Mouse (Mus musculus) splenic B cell, adult 2 months (primary cell): ENCODE results near the gene Gabarapl2.
"Not testable (repeated sequence)": the region's sequence is repeated elsewhere in the genome, so short reads cannot be mapped to it uniquely, and the experiment has no call there.

ENCODE experiments used
- DNase-seq: peaks from one replicate; pipeline ENCODE4 v3.0.0-alpha.2; 2011; ENCODE audit warnings: low read depth, low spot score
- H3K27me3 ChIP-seq: 2 replicates; pipeline ENCODE4 v1.6.1; 2012; ENCODE audit warnings: mild to moderate bottlenecking, low read length, moderate library complexity, mixed read lengths; ENCODE audit not compliant: control insufficient read depth, poor library complexity, insufficient read depth, severe bottlenecking
- H3K36me3 ChIP-seq: 2 replicates; pipeline ENCODE4 v1.6.1; 2012; ENCODE audit warnings: mild to moderate bottlenecking, low read length, moderate library complexity, mixed read lengths; ENCODE audit not compliant: control insufficient read depth, poor library complexity, insufficient read depth, severe bottlenecking

The Gabarapl2 gene

DNA sequence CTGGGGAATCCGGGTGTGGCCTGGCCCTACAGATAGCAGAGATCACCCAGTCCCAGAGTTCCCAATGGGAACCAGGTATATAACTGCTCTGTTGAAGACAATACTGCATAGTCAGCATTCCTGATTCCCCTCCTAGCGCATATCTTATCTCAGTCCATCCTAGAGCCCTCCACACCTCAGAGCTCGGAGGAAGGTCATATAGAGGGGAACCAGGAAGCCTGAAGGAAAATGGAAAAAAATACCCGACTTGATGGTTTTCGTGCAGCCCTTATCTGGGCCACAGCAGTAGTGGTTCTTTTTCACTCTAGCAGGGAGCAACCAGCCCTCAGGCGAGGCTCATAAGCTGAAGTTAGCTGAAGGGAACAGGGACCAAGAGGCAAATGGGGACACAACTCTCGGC lies 15.5 kb upstream of the Gabarapl2 start:
- Histone ChIP-seq H3K27me3 (no peaks in the 10 kb centered on the region), H3K36me3 (no peaks in the 10 kb centered on the region)
- no peak for DNase-seq

DNA sequence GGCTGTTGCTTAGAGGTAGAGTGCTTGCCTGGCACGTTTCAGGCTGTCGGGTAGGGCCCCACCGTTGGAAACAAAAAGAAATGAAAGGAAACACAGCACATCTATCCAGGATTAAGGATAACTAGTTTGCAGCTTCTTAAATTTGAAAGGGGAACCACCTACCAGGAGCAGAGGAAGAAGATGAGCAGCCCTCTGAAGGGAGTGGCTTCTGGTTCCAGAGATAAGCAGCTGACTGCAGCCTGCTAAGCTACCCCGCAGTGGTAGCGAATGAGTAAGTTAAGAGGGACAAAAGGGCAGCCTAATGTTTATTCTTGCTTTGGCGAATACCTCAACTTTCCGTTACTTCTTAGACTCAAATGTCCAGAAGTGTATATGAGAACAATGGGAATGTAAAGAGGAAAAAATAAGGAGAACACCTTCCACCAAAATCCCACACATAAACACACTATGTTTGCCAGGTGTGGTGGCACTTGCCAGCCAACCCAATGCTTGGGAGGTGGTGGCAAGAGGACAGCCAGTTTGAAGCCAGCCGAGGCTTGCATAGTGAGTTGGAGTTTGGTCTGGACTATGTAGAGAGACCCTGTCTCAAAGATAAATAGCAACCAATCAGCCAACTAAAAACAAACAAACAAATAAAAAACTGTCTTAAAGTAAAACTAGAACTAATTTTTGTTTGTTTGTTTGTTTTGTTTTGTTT lies 10.7 kb upstream of the Gabarapl2 start:
- DNase-seq = no peak
- no peaks in the 10 kb centered on the region for H3K27me3 ChIP-seq
- no peaks in the 10 kb centered on the region for H3K36me3 ChIP-seq

DNA sequence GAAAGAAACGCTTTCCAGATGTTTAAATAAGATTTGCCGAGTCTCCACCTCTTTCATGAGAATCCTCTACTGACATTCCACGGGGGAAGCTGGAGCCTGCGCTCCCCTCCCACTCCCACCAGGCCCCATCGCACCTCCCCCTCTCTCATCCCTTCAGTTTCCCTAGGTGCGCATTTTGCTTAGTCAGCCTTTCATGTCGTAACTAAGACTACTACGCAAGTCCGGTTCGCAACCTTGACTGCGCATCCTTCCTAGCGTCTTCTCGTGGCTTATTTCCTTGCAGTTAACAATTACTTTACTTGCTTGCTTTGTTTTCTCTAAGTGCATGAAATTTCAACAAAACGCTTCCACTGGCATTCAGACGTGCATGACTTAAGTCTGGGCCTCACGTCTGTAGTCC lies 8.8 kb upstream of the Gabarapl2 start:
- Histone ChIP-seq H3K27me3 (no peaks in the 10 kb centered on the region), H3K36me3 (no peaks in the 10 kb centered on the region)
- DNase-seq = no peak

DNA sequence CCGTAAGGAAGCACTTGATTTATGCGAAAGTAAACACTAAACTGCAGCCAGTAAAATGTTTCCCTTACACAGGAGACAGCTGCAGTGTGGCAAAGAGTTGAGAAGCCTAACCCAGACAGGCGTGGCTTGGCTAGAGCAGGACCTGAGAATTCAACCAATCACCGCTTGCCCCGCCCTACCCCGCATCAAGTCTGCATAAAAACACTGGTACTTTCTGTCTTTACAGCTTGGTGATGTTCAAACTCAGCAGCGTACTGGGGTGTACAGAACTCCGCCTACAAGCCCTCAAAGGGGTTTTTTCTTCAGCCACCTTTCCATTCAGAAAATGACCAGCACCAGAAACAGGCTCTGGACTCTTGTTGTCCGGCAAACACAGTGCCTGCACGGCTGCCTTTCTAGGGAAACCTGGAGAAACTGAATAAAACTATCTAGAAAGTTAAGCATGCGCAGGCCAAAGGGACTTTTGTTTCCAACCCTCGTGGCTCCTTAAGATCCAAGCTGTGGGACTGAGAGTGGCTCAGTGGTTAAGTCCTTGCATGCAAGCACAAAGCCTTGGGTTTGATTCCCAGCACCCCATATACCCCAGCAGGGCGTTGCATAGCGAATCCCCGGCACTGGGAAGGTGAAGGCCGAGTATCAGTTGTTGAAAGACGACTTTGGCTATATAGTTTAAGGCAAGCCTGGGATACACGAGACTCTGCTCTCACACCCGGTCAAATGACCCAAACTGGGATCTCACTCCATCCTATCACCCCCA lies 7.7 kb upstream of the Gabarapl2 start:
- peak; percentile 61 for DNase-seq
- Histone ChIP-seq H3K27me3 (no peaks in the 10 kb centered on the region), H3K36me3 (no peaks in the 10 kb centered on the region)

DNA sequence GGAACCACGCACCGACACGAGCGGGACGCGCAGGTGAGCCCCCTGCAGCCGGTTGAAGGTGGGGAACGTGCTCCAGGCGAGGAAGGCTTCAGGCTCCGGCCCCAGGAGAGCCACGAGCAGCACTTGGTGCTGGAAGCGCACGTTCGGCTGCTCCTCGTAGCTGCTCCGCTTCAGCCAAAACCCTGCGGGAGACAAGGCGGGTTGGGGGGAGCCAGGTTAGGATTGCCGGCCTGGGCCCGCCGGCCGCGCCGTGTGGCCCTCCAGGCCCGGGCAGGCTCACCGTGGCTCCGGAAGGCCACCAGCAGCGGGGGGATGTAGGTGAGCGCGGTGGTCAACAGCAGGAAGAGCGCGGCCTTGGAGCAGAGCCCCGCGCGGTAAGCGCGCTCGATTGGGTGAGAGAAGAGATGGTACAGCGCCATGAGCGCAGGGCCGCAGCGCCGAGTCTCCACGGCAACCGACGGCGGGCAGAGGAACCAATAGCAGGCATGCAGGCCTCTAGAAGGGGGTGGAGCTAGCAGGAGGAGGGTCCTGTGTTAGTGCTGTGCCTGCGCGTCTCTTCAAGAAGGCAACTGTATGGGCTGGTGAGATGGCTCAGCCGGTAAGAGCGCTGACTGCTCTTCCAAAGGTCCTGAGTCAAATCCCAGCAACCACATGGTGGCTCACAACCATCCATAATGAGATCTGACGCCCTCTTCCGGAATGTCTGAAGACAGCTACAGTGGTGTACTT lies 7.0 kb upstream of the Gabarapl2 start, which contains the start of gene Tmem231:
Gene Tmem231 (minus strand): TSS at position 534 of the 729 bp plus-strand sequence.
- Histone ChIP-seq H3K27me3 (no peaks in the 10 kb centered on the region), H3K36me3 (no peaks in the 10 kb centered on the region)
- peak; percentile 93 for DNase-seq

DNA sequence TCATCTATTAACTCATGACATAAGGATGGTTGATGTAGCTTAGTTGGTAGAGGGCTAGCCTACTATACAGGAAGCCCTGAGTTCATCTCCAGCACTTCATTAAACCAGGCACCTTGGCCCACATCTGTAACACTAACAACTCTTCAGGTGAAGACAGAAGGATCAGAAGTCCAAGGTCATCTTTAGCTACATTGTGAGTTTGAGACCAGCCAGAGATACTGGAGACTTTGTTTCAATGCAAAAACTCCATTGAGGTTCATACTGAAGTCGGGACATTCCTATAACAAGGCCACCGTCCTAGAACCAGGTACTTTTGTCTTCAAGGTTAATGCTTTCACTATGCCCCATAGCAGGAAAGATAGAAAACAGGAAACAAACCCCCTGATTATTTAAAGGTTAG lies 6.3 kb upstream of the Gabarapl2 start:
- H3K36me3 ChIP-seq = no peaks in the 10 kb centered on the region
- DNase-seq = no peak
- no peaks in the 10 kb centered on the region for H3K27me3 ChIP-seq

DNA sequence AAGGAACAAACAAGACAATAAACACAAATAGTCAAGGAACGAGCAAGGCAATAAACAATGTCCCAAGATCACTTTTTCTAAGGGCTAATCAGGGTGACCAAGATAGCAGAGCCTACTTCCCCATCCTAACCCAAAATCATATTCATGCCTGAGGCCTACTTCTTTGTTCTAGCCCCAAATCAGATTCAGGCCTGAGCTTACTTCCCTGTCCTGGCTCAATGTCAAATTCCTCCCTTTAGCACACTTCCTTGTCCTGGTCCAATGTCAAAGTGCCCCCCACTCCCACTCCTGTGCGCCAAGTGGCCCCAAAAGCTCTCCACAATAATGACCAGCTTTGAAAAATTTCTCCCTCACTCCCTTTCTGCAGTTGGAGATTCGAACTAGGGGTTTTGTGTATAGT lies 3.3 kb upstream of the Gabarapl2 start:
- Histone ChIP-seq H3K36me3 (no peaks in the 10 kb centered on the region), H3K27me3 (no peaks in the 10 kb centered on the region)
- no peak for DNase-seq

DNA sequence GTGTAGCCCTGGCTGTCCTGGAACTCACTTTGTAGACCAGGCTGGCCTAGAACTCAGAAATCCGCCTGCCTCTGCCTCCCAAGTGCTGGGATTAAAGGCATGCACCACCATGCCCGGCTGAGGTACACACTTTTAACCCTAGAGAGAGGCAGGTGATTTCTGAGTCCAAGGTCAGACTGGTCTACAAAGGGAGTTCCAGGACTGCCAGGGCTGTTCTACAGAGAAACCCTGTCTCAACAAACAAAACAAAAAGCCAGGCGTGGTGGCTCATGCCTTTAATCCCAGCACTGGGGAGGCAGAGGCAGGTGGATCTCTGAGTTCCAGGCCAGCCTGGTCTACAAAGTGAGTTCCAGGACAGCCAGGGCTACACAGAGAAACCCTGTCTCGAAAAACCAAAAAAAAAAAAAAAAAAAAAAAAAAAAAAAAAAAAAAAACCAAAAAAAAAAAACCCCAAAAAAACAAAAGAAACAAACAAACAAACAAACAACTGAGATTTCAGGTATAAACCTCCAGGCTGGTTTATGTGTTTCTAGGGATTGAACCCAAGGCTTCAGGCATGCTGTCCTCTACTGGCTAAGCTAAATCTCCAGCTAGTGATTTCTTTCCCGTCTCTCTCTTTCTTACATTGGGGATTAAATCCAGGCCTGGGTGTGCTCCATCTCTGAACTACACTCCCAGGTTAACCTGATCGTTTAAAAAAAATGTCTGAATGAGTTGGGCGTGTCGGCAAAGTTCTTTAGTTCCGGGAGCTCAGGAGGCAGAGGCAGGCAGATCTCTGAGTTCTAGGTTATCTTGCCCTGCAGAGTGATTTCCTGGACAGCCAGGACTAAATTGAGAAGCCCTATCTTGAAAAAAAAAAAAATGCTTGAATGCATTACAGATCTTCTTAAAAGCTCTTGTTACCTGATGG lies 2.2 kb upstream of the Gabarapl2 start:
- not testable (repeated sequence) for DNase-seq, H3K36me3 ChIP-seq, H3K27me3 ChIP-seq

DNA sequence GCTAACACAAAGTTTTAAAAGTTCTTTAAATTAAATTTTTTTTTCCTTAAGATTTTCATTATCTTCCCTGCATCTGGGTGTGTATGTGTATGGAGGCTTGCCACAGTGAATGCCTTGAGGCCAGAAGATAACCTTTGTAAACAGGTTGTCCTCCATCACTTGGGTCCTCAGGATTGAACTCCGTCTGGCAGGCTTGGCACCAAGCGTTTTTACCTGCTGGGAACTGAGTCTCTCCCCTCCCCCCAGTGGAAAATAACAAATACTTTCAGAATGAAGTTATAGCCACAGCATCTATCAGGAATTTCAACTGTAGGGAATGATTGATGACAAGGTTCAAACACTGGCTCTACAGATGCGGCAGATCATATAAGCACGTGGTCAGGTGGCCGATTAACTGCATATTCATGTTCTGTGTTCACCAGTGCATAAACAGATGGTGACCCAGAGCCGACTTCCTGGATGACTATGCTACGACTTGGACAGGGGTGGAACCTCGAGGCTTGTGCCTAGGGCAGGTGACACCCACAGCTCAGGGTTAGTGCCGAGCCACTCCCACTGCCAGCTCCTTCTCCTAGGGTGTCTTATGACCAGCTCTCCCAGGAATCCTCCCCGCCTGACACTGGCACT lies 874 bp upstream of the Gabarapl2 start:
- no peaks in the 10 kb centered on the region for H3K27me3 ChIP-seq
- peak; percentile 67 for DNase-seq
- H3K36me3 ChIP-seq = no peaks in the 10 kb centered on the region; the same call in 1 of the 2 replicates

DNA sequence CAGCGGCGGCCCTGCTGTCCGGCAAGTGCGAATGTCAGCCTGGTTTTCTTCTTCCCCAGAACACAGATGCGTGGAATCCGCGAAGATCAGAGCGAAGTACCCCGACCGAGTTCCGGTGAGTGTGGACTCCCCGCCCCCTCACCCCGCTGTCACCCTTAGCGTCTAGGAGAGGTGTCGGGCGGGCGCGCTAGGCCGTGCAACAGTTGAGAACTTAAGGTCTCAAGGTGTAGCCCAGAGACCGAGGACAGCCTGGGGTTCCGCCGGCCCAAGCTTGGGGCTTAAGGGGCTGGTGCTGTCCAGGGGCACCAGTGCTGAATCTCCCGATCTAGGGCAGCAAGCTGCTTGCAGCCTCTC lies 575 bp downstream of the Gabarapl2 start:
- H3K27me3 ChIP-seq = no peaks in the 10 kb centered on the region
- peak; percentile 58 for DNase-seq
- no peaks in the 10 kb centered on the region; the same call in none of the 2 replicates for H3K36me3 ChIP-seq

DNA sequence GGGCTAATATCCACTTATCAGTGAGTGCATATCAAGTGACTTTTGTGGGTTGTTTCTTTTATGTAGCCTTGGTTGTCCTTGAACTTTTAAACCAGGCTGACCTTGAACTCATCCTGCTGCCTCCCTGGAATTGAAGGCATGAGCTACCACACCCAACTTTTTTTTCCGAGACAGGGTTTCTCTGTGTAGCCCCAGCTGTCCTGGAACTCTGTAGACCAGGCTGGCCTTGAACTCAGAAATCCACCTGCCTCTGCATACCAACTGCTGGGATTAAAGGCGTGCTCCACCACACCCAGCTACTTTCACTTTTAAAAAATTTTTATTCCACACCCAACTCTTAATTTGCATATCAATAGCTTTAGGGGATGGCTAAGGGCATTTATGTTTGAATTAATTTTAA lies 3.0 kb downstream of the Gabarapl2 start:
- DNase-seq = no peak
- H3K36me3 ChIP-seq = no peaks in the 10 kb centered on the region; the same call in none of the 2 replicates
- no peaks in the 10 kb centered on the region for H3K27me3 ChIP-seq

DNA sequence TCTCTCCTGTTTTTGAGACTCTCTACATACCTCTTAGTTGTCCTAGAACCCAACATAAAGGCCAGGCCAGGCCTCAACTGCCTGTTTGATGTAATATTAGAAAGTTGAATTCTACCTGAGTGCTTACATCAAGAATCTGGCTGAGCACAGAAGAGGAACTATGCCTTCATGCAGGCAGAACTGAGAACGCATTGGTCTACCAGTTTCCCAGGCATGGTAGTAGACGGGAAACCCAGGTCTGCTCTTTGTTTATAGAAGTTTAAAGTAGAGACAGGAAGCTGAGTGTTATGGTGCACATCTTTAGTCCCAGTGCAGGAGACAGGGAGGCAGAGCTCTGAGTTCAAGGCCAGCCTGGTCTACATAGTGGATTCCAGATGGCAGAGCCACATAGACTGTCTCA lies 6.6 kb downstream of the Gabarapl2 start:
- no peaks in the 10 kb centered on the region; the same call in none of the 2 replicates for H3K36me3 ChIP-seq
- DNase-seq = peak; percentile 69
- H3K27me3 ChIP-seq = no peaks in the 10 kb centered on the region

DNA sequence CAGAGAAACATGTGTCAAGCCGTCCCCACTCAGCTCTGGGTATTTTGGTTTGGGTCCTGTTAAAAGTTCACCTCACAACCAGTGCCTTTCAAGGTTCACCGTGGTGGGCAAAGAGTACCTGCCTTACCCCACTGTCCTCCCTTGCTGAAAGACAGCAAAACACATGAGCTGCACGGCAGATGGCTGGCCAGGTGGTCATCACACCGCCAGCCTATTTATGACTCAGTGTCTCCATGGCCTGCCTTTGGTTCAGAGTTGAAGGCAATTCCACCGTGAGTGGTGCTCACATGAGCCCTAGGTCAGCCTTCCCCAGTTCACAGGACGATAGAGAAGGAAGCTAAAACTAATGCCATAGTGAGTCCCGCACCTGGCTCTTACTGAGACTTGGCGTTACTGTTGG lies 7.5 kb downstream of the Gabarapl2 start:
- DNase-seq = no peak
- no peaks in the 10 kb centered on the region for H3K27me3 ChIP-seq
- H3K36me3 ChIP-seq = no peaks in the 10 kb centered on the region; the same call in 1 of the 2 replicates

DNA sequence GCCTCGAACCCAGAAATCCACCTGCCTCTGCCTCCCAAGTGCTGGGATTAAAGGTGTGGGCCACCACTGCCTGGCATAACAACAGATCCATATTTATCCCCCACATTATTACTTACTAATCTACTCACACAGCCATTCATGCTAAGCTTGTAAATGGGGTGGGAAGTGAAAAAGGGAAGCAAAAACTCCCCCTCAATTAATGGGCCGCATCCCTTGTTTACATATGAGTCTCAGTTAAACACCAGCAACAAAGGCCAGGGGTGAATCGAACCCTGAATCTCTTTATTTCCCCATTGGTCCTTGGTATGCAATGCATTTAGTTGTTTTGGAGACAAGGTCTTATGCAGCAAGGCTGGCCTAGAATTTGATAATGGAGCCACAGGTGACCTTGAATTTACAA lies 10.3 kb downstream of the Gabarapl2 start:
- peak; percentile 57 for DNase-seq
- Histone ChIP-seq H3K36me3 (peaks cover 7% of the 10 kb centered on the region; the same call in 1 of the 2 replicates), H3K27me3 (no peaks in the 10 kb centered on the region)
